Mouse (Mus musculus): ENCODE results near the gene Rnaseh1.

Rnaseh1 gene

DNA sequence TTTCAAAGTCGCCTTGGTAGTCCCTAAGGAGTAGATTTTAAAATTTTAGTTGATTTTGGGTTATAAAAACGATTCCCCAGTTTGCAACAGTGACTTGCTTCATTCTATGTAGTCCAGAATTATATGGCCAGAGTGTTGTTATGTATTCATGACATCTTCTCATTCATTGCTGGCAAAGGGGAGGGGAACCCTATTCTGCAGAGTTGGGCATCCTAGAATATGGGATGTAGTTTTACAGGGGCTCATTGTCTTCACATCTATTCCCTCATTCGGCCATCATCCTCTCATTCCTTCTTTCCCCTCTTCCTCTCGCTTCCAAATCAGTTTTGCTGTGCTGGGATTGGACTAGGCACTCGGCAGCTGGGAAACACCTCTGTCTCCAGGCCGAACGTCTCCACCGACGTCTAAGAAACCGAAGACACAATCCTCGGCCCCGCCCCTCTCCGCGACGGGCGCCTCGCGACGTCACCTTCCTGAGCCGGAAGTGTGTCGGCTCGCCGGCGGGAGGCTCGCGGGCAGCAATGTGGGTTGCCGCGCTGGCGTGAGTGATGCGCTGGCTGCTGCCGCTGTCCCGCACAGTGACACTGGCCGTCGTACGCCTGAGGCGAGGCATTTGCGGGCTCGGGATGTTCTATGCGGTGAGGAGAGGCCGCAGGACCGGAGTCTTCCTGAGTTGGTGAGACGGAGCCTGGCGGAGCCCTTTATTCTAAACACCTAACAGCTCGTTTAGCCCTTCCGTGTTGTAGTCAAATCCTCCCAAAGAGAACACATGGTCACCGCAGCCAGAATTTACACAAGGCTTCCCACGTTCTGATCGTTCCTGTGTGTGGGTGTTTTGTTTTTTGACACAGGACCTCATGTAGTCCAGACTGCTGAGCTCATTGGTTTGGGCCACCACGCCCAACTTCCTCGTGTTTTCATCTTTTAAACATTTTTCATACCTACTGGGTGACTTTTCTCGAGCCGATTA lies at the start of gene Rnaseh1:
Rnaseh1 (plus strand) TSS at position 462 of the 970 bp plus-strand sequence.
- peak; percentile 86 to 93 for DNase-seq (ENCODE audit: low spot score in 2 of 2)

DNA sequence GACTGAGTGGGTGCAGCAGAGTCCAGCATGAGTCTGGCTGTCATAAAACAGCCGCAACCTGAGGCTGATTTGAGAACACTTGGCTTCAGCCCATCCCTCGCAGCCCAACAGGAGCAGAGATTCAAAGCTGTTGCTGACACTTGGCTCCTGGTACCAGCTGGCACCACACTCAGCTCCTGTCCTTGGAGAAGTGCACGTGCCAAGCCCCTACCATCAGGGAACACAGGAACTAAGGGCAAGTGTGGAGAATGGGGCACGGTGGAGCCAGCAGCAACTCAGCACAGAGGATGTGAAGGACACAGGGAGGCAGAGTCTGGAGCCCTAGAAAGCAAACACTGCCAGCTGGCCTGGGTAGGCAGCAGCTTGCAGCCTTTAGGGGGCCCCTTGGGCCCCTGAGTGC lies 47.1 kb upstream of the Rnaseh1 start:
- no peak for DNase-seq (ENCODE audit: low spot score in 2 of 2)

DNA sequence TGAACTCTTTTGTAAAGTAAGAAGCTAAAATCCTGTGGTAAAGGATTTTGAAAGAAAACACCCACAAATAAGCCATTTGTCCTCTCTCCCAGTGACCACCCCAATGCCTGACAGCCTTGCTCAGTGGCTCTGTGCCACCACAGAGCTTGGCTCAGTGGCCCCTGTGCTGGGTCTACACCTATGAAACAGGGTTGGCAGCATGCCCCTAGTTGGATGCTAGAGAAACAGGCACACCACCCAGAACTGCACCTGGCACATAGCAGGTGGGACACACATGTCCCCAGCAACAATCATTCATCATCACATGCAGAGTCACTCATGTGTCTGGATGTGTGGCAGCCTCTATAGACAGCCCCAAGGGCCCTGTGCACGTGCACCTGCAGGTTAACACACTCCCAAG lies 45.9 kb upstream of the Rnaseh1 start:
- no peak for DNase-seq (ENCODE audit: low spot score in 2 of 2)

DNA sequence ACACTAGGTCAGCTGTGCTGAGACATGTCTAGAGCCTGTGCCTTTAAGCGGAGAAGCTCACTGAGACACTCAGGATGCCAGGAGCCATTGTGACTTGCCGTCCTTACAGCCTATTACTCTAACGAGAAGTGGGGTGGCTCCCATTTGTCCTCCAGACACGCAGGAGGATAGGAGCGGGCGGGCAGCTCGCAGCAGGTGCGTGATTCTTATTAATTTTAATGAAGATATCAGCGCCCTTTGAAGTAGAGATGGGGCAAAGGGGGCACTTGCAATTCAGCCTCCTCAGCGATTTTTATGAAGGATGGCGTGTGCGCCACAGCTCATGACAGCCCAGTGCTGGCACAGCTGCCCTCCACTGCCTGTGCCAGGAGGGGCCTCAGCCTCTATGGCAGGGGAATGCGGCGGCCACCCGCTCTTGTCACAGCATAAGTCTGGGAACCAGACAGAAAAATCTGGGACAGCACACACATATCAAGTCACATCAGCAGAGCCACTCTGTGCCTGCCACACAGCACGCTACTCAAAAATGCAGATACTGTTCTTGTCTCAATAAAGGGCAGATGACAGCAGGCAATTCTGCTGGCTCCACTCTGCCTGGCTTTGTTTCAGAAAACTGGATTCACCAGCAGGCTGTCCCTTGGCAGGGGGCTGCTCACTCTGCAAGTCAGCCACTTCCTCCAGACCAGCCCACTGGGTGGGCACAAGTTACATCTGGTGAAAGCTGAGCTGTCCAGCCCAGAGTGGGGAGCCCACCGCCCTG lies 41.7 kb upstream of the Rnaseh1 start:
- no peak for DNase-seq (ENCODE audit: low spot score in 2 of 2)

DNA sequence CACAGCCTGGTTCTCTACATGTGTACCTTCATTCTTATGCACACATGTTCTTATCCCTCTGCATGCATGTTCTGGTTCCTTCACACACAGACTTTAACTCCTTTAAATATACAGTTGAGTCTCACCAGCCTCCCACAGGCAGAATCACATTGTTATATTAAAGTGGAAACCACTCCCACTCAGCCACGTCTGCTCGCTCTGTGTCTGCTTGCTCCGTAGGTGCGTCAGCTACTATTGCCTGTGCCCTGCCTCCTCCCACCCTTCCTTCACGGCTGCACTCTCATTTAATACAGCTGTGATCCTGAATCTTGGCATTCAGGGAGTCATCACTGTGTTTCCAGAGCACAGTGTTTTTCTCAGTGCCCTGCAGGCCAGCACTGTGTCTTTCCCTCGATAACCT lies 37.0 kb upstream of the Rnaseh1 start:
- no peak for DNase-seq (ENCODE audit: low spot score in 2 of 2)

DNA sequence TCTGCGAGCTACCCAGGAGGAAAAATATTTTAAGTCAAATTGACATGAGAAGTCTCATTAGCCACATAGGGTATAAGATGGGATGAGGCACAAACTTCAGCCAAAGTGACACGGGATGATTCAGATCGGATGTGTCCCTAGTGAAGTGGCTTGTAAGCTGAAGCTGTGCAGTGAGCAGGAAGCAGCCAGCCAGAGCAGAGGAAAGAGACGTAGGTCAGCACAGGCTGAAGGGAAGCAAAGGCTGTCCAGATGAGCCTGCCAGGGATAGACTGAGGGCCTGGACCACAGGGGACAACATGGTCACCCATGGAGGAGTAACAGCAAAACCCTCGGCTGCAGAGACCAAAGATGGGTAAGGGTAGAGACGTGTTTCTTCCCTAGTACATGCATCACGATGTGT lies 35.0 kb upstream of the Rnaseh1 start:
- DNase-seq (ENCODE audit: low spot score in 2 of 2) = no peak

DNA sequence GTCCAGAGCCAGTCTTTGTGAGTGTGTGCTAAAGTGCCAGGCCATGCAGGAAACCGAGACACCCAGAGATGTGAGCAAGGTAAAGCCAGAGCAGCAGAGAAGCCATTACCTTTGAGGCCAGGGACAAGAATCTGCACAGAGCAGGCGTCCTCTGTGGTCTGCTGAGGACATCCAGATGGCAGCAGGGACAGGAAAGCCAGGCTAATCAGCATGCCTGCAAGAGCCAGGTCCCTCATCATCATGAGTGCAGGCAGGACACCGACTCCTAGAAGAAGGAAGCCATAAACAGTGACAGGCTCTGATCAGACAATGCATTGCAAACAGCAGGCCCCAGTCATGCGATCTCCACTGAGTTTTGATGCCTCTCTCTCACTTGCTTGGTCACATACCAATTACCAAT lies 32.1 kb upstream of the Rnaseh1 start:
- no peak for DNase-seq (ENCODE audit: low spot score in 2 of 2)

DNA sequence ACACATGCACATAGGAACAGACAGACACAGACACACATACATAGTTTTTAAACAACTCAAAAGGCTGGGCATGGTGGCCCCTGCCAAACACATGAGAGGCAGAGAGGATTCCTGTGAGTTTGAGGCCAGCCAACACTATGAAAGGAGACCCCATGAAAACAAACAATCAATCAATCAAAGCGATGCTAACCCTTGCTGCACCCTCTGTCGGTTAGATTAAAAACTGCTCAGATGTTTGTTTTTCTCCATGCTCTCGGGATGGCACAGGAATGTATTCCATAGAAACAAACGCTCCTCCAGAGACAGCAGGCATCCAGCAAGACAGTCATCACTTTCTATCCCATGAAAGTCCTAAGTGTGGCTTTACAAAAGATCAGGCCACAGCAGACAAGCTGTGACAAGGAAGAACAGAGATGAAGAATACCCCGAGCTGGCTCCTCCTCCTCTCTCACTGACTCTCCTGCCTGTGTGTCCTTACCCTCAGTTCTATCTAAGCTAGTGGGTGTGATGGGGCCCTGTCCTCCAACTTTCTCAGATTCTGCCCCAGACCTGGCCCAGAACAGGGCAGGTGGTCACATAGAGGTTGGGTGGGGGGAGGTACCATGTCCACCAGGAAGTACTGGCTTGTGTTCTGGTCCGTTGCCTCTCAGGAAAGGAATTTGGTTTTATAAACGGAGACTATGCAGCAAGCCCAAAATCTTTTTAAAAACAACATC lies 27.8 kb upstream of the Rnaseh1 start:
- no peak for DNase-seq (ENCODE audit: low spot score in 2 of 2)

DNA sequence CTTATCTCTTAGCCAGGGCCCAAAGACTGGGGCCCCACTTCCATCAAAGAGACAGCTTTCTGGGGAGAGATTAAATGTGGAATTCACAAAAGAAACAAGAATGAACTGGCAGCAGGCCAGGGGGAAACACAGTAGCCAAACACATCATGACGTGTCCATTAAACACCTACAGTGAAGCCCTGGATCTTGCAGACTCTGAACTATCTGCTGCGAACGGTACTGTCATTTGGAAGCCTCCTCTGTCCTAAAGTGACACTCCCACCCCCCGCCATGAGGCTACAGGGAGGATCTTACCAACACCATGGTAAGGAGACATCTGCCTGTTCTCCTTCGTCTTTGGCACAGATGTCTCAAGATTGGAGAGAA lies 27.3 kb upstream of the Rnaseh1 start:
- DNase-seq (ENCODE audit: low spot score in 2 of 2) = no peak

DNA sequence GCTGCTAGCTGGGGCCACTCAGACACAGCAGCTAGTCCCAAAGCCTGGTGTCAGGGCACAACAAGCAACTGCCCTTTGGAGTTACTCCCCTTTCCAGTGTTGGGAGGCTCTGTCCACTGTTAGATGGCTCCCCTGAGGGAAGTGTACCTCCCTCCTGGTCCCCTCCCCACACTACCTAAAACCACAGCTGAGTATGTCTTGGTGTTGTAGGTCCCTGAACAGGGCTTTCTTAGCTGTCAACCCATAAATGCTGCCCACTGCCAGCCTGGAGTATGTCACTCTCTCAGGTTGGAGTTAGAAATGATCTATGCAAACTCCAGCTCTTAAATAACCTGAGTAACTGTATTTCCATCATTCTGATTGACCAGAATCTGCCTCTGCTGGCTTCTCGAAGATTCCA lies 26.8 kb upstream of the Rnaseh1 start:
- no peak for DNase-seq (ENCODE audit: low spot score in 2 of 2)

DNA sequence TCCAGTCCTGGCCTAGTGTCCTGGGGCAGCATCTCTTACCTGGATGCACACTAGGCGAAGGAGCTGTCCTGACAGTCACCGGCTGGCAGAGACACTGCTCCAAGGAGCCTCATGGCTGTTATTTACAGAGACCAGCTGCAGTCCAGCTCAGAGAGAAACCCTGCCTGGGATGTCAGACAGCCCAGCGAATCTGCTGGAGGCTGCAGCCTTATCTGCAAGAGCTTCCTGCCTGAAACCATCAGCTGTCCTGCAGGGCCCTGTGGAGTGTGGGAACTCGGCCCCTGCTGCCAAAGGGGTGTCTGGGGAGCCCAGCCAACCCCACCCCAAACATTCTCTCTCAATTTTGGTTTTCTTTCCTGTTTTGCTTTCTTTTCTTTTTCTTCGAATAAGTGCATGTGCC lies 26.2 kb upstream of the Rnaseh1 start, which contains the start of gene Colec11:
Colec11 (minus strand) TSS at position 183 of the 400 bp plus-strand sequence.
- no peak for DNase-seq (ENCODE audit: low spot score in 2 of 2)

DNA sequence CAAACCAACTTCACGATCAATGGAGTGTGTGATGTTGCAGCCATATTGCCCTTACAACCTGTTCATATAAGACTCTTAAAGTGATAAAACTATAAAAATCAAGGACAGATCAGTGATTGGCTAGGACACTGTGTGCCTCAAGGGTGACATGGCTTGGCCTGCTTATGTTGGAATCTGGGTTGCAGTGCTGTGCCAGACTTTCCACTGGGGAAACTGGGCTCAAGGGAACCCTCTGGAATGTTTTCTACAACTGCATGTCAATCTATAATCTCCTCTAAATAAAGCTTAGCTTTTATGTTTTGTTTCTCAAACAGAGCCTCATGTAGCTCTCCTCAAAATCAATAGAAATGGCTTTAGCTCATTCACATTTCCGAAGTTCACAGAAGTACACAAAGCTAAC lies 25.2 kb upstream of the Rnaseh1 start:
- no peak for DNase-seq (ENCODE audit: low spot score in 2 of 2)

DNA sequence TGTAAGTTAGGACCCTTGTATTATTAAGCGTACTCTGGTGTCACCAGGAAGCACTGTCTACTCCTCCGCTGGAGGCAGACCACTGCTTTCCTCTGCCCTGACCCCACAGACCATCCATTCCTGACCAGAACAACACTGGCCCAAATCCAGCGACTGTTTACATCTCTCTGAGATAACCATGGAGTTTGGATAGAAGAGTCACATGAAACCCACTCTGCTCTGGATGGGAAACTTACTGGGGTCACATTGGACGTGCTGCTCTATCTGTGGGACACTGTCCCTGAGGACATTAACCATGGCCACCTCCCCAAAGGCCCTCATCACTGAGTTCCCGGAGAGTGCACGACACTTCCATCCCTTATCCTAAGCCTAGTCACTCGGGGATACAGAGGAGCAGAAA lies 24.0 kb upstream of the Rnaseh1 start:
- DNase-seq (ENCODE audit: low spot score in 2 of 2) = no peak

DNA sequence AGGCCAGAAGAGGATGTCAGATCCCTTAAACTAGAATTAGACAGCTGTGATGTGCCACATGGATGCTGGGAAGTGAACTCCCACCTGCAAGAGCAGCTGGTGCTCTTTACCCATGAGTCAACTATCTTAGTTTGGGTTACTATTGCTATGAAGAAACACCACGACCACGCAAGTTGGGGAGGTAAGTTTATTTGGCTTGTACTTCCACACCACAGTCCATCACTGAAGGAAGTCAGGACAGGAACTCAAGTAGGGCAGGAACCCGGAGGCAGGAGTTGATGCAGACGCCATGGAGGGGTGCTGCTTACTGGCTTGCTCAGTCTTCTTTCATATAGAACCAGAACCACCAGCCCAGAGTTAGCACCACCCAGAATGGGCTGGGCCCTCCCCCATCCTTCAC lies 22.3 kb upstream of the Rnaseh1 start:
- no peak for DNase-seq (ENCODE audit: low spot score in 2 of 2)

DNA sequence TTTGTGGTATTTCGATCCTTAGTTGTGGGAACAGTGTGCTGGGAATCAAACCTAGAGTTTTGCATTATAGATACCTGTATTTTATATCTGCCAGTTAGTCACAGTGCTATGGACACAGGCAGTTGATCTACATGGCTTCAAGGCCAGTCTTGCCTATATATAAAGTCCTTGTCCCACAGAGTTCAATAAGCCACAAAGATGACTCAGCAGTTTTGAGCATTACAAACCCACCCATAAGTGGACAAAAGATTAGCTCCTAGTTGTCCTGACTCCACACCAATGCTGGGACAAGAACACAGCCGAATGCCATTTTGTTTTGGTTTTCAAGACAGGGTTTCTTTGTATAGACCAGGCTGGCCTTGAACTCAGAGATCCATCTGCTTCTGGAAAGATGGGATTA lies 21.0 kb upstream of the Rnaseh1 start:
- no peak for DNase-seq (ENCODE audit: low spot score in 2 of 2)

DNA sequence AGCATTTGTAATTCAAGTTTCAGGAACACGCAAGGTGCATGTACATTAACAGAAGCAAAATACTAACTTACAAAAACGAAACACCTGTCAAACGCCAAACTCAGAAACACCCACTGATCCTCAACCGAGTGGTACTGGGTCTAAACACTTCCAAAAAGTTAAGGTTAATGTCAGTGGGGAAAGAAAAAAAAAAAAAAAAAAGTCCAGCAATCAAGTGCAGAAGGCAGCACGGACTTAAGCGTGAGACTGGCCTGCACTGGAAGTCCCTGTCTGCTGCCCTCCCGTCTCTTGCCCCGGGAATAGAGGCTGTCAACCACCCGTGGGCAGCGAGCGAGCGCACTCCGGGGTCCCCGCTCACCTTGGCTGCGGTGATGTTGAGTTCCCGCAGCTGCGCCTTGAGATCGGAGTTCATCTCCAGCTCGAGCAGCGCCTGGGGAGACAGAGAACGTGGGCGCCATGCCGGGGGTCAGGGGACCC lies 14.3 kb upstream of the Rnaseh1 start:
- DNase-seq (ENCODE audit: low spot score in 2 of 2) = no peak

DNA sequence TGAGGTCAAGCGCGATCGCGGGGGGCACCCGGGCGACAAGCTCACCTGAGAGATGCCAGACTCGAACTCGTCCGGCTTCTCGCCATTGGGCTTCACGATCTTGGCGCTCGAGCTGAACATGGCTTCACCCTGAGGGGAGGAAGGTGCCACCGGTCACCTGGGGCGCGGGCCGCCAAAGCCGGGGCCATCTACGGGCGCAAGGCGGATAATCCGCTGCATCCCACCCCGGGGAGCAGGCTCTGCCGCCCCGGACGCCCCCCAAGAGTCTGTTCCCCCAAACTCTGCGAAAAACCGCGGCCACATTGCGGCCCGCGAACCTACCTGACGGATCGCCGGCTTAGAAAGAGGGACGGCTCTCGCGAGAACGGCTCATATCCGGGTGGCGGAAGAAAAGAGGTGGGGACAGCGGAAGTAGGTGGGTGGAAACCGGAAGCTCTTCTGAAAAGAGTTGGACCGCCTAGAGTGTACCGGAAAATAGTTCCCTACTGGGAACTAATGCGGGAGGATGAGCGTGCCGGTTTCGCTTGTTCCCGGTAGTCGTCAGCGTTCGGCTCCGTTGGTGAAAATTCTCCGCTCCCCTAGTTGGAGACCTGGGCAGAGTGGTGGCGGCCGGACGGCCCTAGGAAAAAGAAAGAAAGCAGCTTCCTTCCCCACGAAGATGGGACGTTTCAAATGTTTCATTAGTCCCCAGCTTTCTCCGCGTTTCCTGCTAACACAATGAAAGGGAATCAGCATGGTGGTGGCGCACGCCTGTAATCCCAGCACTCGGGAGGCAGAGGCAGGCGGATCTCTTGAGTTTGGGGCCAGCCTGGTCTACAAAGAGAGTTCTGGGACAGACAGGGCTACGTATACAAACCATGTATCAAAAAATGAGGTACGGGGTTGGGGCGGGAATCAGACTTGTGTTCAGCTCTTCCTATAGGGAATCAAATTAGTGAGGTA lies 13.6 kb upstream of the Rnaseh1 start, which contains the start of gene Rps7:
Rps7 (minus strand) TSS at position 419 of the 942 bp plus-strand sequence.
- peak; percentile 91 to 94 for DNase-seq (ENCODE audit: low spot score in 2 of 2)

DNA sequence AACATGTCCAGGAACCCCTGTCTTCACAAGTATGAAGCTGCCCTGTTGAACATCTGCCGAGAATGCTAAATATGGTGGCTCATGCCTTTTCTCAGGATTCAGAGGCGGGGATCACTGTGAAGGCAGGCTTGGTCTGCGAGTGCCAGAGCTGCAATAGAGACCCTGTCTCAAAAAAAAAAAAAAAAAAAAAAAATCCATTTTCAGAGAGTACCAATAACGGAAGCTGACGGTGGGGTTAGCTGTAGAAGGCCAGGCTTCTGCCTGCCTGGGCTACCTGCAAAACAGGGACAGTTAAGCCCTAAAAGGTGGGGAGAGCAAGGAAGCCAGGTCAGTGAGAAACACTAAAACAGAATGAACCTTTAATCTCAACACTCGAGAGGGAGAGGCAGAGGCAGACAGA lies 12.9 kb upstream of the Rnaseh1 start:
- no peak for DNase-seq (ENCODE audit: low spot score in 2 of 2)

DNA sequence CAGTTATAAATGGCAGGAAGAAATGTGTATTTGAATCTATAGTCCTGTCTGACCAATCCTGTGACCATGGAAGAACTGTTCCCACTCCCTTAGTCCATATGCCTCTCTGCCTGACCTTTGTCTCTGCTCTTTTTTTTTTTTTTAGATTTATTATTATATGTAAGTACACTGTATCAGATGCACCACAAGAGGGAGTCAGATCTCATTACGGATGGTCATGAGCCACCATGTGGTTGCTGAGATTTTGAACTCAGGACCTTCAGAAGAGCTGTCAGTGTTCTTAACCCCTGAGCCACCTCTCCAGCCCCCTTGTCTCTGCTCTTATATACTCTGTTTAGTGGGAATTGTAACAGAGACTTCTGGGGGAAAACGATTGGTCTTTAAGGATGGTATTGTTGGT lies 10.6 kb upstream of the Rnaseh1 start:
- no peak for DNase-seq (ENCODE audit: low spot score in 2 of 2)

DNA sequence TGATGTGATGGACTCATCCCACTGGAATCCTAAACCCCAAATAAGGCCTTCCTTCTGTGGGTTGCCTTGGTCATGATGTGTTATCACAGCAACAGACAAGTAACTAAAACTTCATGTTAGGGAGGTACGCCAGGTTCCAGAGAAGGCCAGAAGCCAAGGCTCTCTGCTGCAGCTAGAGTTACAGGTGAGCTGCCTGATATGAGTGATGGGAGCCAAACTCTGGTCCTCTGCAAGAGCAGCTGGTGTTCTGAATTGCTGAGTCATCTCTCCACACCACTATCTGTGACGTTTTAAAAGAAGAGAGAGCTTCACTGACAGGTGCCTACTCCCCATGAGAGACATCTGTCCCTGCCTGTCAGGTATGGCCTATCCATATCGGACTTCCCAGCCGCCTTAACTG lies 13.2 kb downstream of the Rnaseh1 start:
- DNase-seq (ENCODE audit: low spot score in 2 of 2) = no peak

DNA sequence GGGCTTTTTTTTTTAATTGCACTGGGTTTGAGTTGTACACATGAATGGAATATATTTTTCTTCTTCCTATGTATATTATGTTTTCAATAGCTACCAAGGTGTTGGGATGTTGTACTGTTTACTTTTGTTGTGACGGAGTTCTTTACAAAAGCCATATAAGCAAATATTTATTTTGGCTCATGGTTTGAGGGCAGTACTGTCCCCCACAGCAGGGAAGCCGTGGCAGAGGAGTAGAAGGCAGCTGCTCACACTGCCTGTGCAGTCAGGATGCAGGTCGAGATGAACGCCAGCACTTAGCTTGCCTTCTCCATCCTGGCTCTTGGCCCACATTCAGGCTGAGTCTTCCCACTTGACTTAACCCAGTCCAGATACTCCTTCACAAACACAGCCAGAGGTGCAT lies 17.3 kb downstream of the Rnaseh1 start:
- DNase-seq (ENCODE audit: low spot score in 2 of 2) = no peak

All from spleen, postnatal 4 days (tissue).